Mouse (Mus musculus): ENCODE results near the gene Susd6. TPM values are rescaled to one million over a fixed set of nuclear protein-coding genes. Genes with fewer than 3 reads are reported as not detected.

The Susd6 gene
- polyA plus RNA-seq, 1 experiment from 2014 or later: 21.5 TPM

- DNase-seq (ENCODE audit: low spot score) (no peak), ATAC-seq (replicated peaks; ENCODE audit: low FRiP score) (no peak)
- WGBS: 97% methylated on average over 3 of the region's 3 CpGs
- Histone ChIP-seq H3K36me3 (ENCODE audit: control insufficient read depth, insufficient read depth, low read length) (no peaks in the 10 kb centered on the region), H3K9ac (ENCODE audit: low read length) (no peak overlapping the region), H3K27me3 (ENCODE audit: control insufficient read depth, insufficient read depth, low read length) (no peaks in the 10 kb centered on the region), H3K27ac (ENCODE audit: low read depth, low read length) (no peak overlapping the region), H3K4me2 (ENCODE audit: low read depth, low read length, severe bottlenecking) (no peak overlapping the region), H3K9me3 (ENCODE audit: control insufficient read depth, low read length) (no peaks in the 10 kb centered on the region), H3K4me1 (replicated peaks; ENCODE audit: control insufficient read depth, insufficient read depth, low read length) (no peaks in the 10 kb centered on the region), H3K4me3 (ENCODE audit: low read depth, low read length) (no peak overlapping the region)
These were observed 9.8 kb downstream of the Susd6 start for GRCm38 (mm10) chr12:80800156-80800555.

GRCm38 (mm10) chr12:80801443-80801842 is 11.1 kb downstream of the Susd6 start:
- no peak overlapping the region for H3K4me2 ChIP-seq (ENCODE audit: low read depth, low read length, severe bottlenecking)
- no peak overlapping the region for H3K27ac ChIP-seq (ENCODE audit: low read depth, low read length)
- no peaks in the 10 kb centered on the region for H3K9me3 ChIP-seq (ENCODE audit: control insufficient read depth, low read length)
- DNase-seq (ENCODE audit: low spot score): no peak
- WGBS: 91% methylated on average over 1 of the region's 1 CpGs
- no peak overlapping the region for H3K4me3 ChIP-seq (ENCODE audit: low read depth, low read length)
- no peaks in the 10 kb centered on the region for H3K27me3 ChIP-seq (ENCODE audit: control insufficient read depth, insufficient read depth, low read length)
- no peak overlapping the region for H3K9ac ChIP-seq (ENCODE audit: low read length)
- no peak for ATAC-seq (replicated peaks; ENCODE audit: low FRiP score)
- H3K36me3 ChIP-seq (ENCODE audit: control insufficient read depth, insufficient read depth, low read length): no peaks in the 10 kb centered on the region
- H3K4me1 ChIP-seq (replicated peaks; ENCODE audit: control insufficient read depth, insufficient read depth, low read length): no peaks in the 10 kb centered on the region

- no peaks in the 10 kb centered on the region for H3K9me3 ChIP-seq (ENCODE audit: control insufficient read depth, low read length)
- H3K27me3 ChIP-seq (ENCODE audit: control insufficient read depth, insufficient read depth, low read length): no peaks in the 10 kb centered on the region
- H3K4me2 ChIP-seq (ENCODE audit: low read depth, low read length, severe bottlenecking): no peak overlapping the region
- ATAC-seq (replicated peaks; ENCODE audit: low FRiP score) (no peak), DNase-seq (ENCODE audit: low spot score) (no peak)
- H3K4me3 ChIP-seq (ENCODE audit: low read depth, low read length): no peak overlapping the region
- WGBS: 74% methylated on average over 3 of the region's 3 CpGs
- no peak overlapping the region for H3K9ac ChIP-seq (ENCODE audit: low read length)
- no peaks in the 10 kb centered on the region for H3K36me3 ChIP-seq (ENCODE audit: control insufficient read depth, insufficient read depth, low read length)
- H3K27ac ChIP-seq (ENCODE audit: low read depth, low read length): no peak overlapping the region
- no peaks in the 10 kb centered on the region; the same call in 1 of the 2 replicates for H3K4me1 ChIP-seq (replicated peaks; ENCODE audit: control insufficient read depth, insufficient read depth, low read length)
These were observed 13.6 kb downstream of the Susd6 start for GRCm38 (mm10) chr12:80803924-80804323.

- WGBS: 96% methylated on average over 6 of the region's 6 CpGs
- H3K4me3 ChIP-seq (ENCODE audit: low read depth, low read length): no peak overlapping the region
- no peak overlapping the region for H3K4me2 ChIP-seq (ENCODE audit: low read depth, low read length, severe bottlenecking)
- no peak overlapping the region for H3K9ac ChIP-seq (ENCODE audit: low read length)
- no peaks in the 10 kb centered on the region for H3K36me3 ChIP-seq (ENCODE audit: control insufficient read depth, insufficient read depth, low read length)
- H3K27ac ChIP-seq (ENCODE audit: low read depth, low read length): no peak overlapping the region
- no peak for DNase-seq (ENCODE audit: low spot score)
- ATAC-seq (replicated peaks; ENCODE audit: low FRiP score): no peak
- no peaks in the 10 kb centered on the region for H3K27me3 ChIP-seq (ENCODE audit: control insufficient read depth, insufficient read depth, low read length)
- H3K9me3 ChIP-seq (ENCODE audit: control insufficient read depth, low read length): no peaks in the 10 kb centered on the region
- no peaks in the 10 kb centered on the region; the same call in 1 of the 2 replicates for H3K4me1 ChIP-seq (replicated peaks; ENCODE audit: control insufficient read depth, insufficient read depth, low read length)
These were observed 14.6 kb downstream of the Susd6 start for GRCm38 (mm10) chr12:80804861-80805428.

- Histone ChIP-seq H3K36me3 (ENCODE audit: control insufficient read depth, insufficient read depth, low read length) (no peaks in the 10 kb centered on the region), H3K27me3 (ENCODE audit: control insufficient read depth, insufficient read depth, low read length) (no peaks in the 10 kb centered on the region), H3K27ac (ENCODE audit: low read depth, low read length) (no peak overlapping the region), H3K9me3 (ENCODE audit: control insufficient read depth, low read length) (no peaks in the 10 kb centered on the region), H3K4me1 (replicated peaks; ENCODE audit: control insufficient read depth, insufficient read depth, low read length) (peaks cover 7% of the 10 kb centered on the region), H3K4me2 (ENCODE audit: low read depth, low read length, severe bottlenecking) (no peak overlapping the region), H3K9ac (ENCODE audit: low read length) (no peak overlapping the region), H3K4me3 (ENCODE audit: low read depth, low read length) (no peak overlapping the region)
- 25% methylated on average over 2 of the region's 2 CpGs for WGBS
- DNase-seq (ENCODE audit: low spot score): no peak
- ATAC-seq (replicated peaks; ENCODE audit: low FRiP score): no peak
These were observed 17.3 kb downstream of the Susd6 start for GRCm38 (mm10) chr12:80807451-80808085.

GRCm38 (mm10) chr12:80810005-80810404 is 19.7 kb downstream of the Susd6 start:
- no peak overlapping the region for H3K4me2 ChIP-seq (ENCODE audit: low read depth, low read length, severe bottlenecking)
- WGBS: 84% methylated on average over 2 of the region's 2 CpGs
- H3K36me3 ChIP-seq (ENCODE audit: control insufficient read depth, insufficient read depth, low read length): no peaks in the 10 kb centered on the region
- H3K9ac ChIP-seq (ENCODE audit: low read length): no peak overlapping the region
- DNase-seq (ENCODE audit: low spot score) (no peak), ATAC-seq (replicated peaks; ENCODE audit: low FRiP score) (no peak)
- H3K4me3 ChIP-seq (ENCODE audit: low read depth, low read length): no peak overlapping the region
- H3K9me3 ChIP-seq (ENCODE audit: control insufficient read depth, low read length): no peaks in the 10 kb centered on the region
- peaks cover 7% of the 10 kb centered on the region for H3K4me1 ChIP-seq (replicated peaks; ENCODE audit: control insufficient read depth, insufficient read depth, low read length)
- H3K27me3 ChIP-seq (ENCODE audit: control insufficient read depth, insufficient read depth, low read length): no peaks in the 10 kb centered on the region
- no peak overlapping the region for H3K27ac ChIP-seq (ENCODE audit: low read depth, low read length)

- peaks cover 7% of the 10 kb centered on the region for H3K4me1 ChIP-seq (replicated peaks; ENCODE audit: control insufficient read depth, insufficient read depth, low read length)
These were observed 21.6 kb downstream of the Susd6 start for GRCm38 (mm10) chr12:80811646-80812509.

GRCm38 (mm10) chr12:80812510-80812820 is 22.2 kb downstream of the Susd6 start:
- no peak overlapping the region for H3K4me2 ChIP-seq (ENCODE audit: low read depth, low read length, severe bottlenecking)
- H3K9ac ChIP-seq (ENCODE audit: low read length): no peak overlapping the region
- H3K27ac ChIP-seq (ENCODE audit: low read depth, low read length): no peak overlapping the region; the same call in 1 of the 2 replicates
- ATAC-seq (replicated peaks; ENCODE audit: low FRiP score): no peak
- no peak overlapping the region for H3K4me3 ChIP-seq (ENCODE audit: low read depth, low read length)
- WGBS: 28% methylated on average over 1 of the region's 1 CpGs
- no peaks in the 10 kb centered on the region for H3K9me3 ChIP-seq (ENCODE audit: control insufficient read depth, low read length)
- no peaks in the 10 kb centered on the region for H3K27me3 ChIP-seq (ENCODE audit: control insufficient read depth, insufficient read depth, low read length)
- H3K4me1 ChIP-seq (replicated peaks; ENCODE audit: control insufficient read depth, insufficient read depth, low read length): peaks cover 7% of the 10 kb centered on the region
- H3K36me3 ChIP-seq (ENCODE audit: control insufficient read depth, insufficient read depth, low read length): no peaks in the 10 kb centered on the region
- DNase-seq (ENCODE audit: low spot score): no peak

More at GRCm38 (mm10) chr12:80811646-80812509, 21.6 kb downstream of the Susd6 start:
- Histone ChIP-seq H3K4me3 (ENCODE audit: low read depth, low read length) (no peak overlapping the region), H3K4me2 (ENCODE audit: low read depth, low read length, severe bottlenecking) (no peak overlapping the region), H3K9ac (ENCODE audit: low read length) (no peak overlapping the region), H3K27ac (ENCODE audit: low read depth, low read length) (peak overlapping the region; percentile 43; the same call in 1 of the 2 replicates), H3K9me3 (ENCODE audit: control insufficient read depth, low read length) (no peaks in the 10 kb centered on the region), H3K27me3 (ENCODE audit: control insufficient read depth, insufficient read depth, low read length) (no peaks in the 10 kb centered on the region), H3K36me3 (ENCODE audit: control insufficient read depth, insufficient read depth, low read length) (no peaks in the 10 kb centered on the region)
- ATAC-seq (replicated peaks; ENCODE audit: low FRiP score): no peak
- 55% methylated on average over 6 of the region's 6 CpGs for WGBS
- DNase-seq (ENCODE audit: low spot score): no peak
